Mouse (Mus musculus): ENCODE measurements around the gene Zdhhc7. TPM values are rescaled to one million over a fixed set of nuclear protein-coding genes. Genes with fewer than 3 reads are reported as not detected.
A peak's percentile ranks its signal among the peaks of the same experiment; 100 is the strongest.

Zdhhc7 gene
- total RNA-seq, 2 experiments from 2014 or later = 30.5 to 31.1 TPM

GRCm38 (mm10) chr8:120116600-120116999, 15.3 kb upstream of the Zdhhc7 start:
- intact Hi-C loops (cut with DNase I) = no loop called here
- no peak for DNase-seq

DNA sequence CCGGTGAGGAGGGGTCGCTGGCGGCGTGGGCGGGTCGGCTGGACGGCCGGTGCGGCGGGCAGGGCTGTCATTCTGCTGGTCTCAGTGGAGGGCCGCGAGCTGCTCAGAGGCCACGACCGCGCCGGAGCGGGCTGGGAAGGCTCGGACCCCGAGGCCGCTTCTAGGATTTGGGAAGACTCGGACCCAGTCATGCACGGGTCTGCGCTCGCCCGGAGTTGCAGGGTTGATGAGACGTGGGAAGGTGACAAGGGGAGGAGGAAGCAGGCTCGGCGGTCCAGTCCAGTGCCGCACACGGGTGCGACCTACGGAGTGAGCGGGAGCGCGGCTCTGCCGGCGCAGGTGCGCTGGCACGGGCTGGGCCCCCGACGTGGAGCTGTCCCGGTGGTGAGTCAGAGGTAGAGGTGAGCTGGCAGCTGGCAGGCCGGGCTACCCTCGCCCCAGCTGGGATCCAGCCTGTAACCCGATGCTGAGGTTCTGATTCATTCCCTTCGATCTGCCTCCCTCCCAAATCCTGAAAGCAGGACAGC, 13.1 kb upstream of the Zdhhc7 start:
- intact Hi-C loops (cut with DNase I) = no loop called here
- DNase-seq = no peak

- intact Hi-C loops (cut with DNase I) = no loop called here
- DNase-seq = peak; percentile 100
Measured at GRCm38 (mm10) chr8:120113758-120114255, 12.5 kb upstream of the Zdhhc7 start, which contains the start of gene 6430548M08Rik. 6430548M08Rik (plus strand) TSS chr8:120114152.

DNA sequence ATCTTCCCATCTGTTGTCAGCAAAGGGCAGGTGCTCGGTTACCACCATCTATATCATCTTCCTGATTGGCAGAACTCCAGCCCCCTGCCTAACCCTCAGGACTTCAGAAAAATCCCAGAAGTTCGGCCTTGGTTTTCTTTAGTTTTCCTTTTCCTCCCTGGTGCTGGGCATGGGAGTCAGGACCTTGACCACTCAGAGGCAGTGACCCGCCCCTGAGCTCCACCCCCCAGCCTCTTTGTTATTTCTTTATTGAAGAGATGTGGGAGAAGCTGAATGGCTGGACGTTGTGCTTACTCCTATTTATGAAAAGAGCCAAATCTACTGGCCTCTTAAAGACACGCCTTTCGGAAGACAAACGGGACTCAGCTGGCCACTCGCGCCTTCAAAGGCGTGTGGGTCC, 12.0 kb upstream of the Zdhhc7 start:
- intact Hi-C loops (cut with DNase I) = no loop called here
- DNase-seq = peak in 1 of 2 experiments; percentile 44

DNA sequence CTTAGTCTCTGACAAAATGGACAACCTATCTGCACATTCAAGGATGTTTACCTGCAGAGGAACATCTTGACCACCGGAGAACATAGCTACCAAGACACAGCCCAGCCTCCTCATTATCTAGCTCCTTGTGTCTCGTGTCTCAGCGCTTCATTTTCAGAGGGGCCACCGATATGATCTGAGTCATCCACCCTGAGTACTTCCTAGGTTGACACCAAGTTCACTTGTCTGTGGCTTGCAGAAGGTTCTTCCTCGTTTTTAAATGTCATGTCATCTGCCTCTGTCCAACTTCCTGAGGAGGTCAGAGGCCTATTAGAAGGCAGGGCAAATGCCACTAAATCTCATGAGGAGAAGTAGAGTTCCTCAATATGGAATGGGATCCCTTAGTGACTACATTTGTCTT, 11.3 kb upstream of the Zdhhc7 start:
- intact Hi-C loops (cut with DNase I) = no loop called here
- DNase-seq = no peak

GRCm38 (mm10) chr8:120111382-120111781, 10.1 kb upstream of the Zdhhc7 start:
- intact Hi-C loops (cut with DNase I) = no loop called here
- DNase-seq = no peak

- DNase-seq = no peak
- intact Hi-C loops (cut with DNase I) = no loop called here
Measured at GRCm38 (mm10) chr8:120110966-120111365, 9.7 kb upstream of the Zdhhc7 start.

GRCm38 (mm10) chr8:120109149-120109548, 7.9 kb upstream of the Zdhhc7 start:
- intact Hi-C loops (cut with DNase I) = no loop called here
- DNase-seq = peak in 1 of 2 experiments; percentile 46

- intact Hi-C loops (cut with DNase I) = no loop called here
- DNase-seq = peak; percentile 71 to 72
Measured at GRCm38 (mm10) chr8:120104721-120105272, 3.5 kb upstream of the Zdhhc7 start.

DNA sequence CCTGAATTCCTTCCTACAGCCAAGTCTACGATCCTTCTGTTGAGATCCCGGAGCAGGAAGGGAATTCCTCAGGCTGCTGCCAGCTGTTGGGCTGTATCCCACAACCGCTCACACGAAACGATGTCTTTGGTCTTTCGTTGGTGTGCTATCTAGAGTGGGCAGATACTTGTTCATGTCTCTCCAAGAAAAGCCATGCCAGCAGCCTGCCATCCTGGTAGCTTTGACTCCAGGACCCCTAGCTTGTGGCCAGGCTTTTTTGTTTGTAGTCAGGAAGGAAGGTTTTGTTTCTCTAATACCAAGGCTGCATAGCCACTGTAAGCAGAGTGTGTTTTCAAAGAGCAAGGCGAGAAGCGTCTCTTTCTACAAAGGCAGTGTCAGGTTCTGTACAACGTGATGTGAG, 2.6 kb upstream of the Zdhhc7 start:
- DNase-seq = no peak
- intact Hi-C loops (cut with DNase I) = no loop called here

- DNase-seq = no peak
- intact Hi-C loops (cut with DNase I) = no loop called here
Measured at GRCm38 (mm10) chr8:120100388-120101067, 754 bp downstream of the Zdhhc7 start.

- DNase-seq = no peak
- intact Hi-C loops (cut with DNase I) = no loop called here
Measured at GRCm38 (mm10) chr8:120096486-120096885, 4.8 kb downstream of the Zdhhc7 start.

DNA sequence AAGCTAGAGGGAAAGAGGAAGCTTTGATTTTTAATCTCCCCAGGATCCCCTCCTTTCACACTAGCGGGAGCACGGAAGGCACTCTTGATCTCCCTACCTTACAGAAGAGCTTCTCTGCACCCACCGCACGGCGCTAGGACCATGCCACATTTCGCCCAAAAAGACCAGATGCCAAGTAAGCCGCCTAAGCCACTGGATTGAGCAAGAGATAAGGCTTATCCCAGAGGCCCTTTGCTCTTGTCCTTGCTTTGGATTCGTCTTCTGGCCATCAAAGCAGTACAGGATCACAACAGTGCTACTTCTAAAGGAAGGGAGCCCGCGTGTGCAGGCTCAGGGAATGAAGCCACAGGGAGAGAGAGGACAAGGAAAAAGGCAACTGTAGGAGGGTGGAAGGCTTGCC, 6.5 kb downstream of the Zdhhc7 start:
- DNase-seq = no peak
- intact Hi-C loops (cut with DNase I) = no loop called here

- intact Hi-C loops (cut with DNase I) = no loop called here
- DNase-seq = no peak
Measured at GRCm38 (mm10) chr8:120093103-120093502, 8.2 kb downstream of the Zdhhc7 start.

DNA sequence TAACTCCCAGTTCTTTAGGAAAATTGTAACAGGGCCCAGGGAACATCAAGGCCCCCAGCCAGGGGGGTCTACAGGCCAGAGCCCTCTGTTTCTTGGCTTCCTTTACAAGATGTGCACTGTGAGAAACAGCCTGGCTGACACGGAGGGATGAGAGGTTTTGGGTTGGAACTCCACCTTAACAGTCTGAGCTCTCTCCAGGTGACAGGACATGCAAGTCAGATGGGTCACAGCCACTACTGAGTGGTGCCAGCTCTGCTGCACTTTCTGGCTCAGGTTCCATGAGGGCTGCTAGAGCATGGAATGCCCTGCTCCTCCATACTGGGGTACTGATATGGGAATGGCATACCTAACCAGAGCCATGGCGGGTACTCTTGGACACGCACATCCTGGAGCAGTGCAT, 10.2 kb downstream of the Zdhhc7 start:
- intact Hi-C loops (cut with DNase I) = no loop called here
- no peak for DNase-seq

DNA sequence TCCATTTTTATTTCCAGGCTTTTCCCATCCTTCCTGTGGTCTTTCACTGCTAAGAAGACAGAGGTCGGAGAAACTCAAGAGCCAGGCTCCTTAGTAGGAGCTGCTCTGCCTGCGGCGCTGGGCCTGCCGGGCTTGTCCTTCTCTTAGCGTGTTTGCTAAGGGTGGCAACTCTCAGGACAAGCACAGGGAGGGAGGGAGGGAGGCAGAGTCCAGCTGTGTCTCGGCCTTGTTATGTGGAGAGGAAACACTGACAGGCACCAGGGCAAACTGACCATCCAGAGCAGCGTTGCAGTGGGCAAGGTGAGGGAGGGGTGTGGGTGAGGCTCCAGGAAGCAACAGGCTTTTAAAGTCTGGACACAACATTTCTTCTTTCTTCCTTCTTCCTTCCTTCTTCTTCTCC, 11.8 kb downstream of the Zdhhc7 start:
- intact Hi-C loops (cut with DNase I) = no loop called here
- DNase-seq = no peak

DNA sequence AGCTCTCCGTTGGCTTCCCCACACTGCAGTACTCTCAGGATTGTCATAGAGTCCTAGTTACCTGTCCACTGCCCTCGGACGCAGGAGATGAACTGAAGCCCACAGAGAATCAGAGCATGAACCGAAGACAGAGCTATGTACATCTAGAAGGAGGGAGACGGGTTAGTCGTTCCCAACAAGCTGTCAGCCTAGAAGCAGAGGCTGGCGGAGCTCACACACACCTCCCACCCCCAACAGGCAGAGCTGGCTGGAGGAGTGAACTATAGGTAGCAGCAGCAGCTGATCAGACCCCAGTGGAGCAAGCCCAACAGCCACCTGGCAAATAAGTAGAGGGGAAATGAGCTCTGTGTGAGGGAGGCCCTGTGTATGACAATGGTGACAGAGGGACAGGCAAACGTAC, 16.5 kb downstream of the Zdhhc7 start:
- intact Hi-C loops (cut with DNase I) = no loop called here
- DNase-seq = no peak

- intact Hi-C loops (cut with DNase I) = no loop called here
- DNase-seq = no peak
Measured at GRCm38 (mm10) chr8:120083261-120083660, 18.0 kb downstream of the Zdhhc7 start.

GRCm38 (mm10) chr8:120079361-120079760, 21.9 kb downstream of the Zdhhc7 start:
- no peak for DNase-seq
- intact Hi-C loops (cut with DNase I) = no loop called here

- intact Hi-C loops (cut with DNase I) = loop anchor here (1.0 kb wide), 1 partner anchor 134 kb away; no protein-coding TSS in a partner anchor
- peak; percentile 78 to 89 for DNase-seq
Measured at GRCm38 (mm10) chr8:120078080-120078479, 23.2 kb downstream of the Zdhhc7 start.

- intact Hi-C loops (cut with DNase I) = no loop called here
- no peak for DNase-seq
Measured at GRCm38 (mm10) chr8:120075347-120075746, 25.9 kb downstream of the Zdhhc7 start.

- intact Hi-C loops (cut with DNase I) = loop anchor here (5.0 kb wide), 1 partner anchor 292 kb away; no protein-coding TSS in a partner anchor
- DNase-seq = no peak
Measured at GRCm38 (mm10) chr8:120074516-120074915, 26.8 kb downstream of the Zdhhc7 start.
